Mouse (Mus musculus): ENCODE measurements around the gene Zswim9.

Gene Zswim9

GRCm38 (mm10) chr7:13268749-13269260, 9.7 kb downstream of the Zswim9 start:
- DNase-seq (ENCODE audit: low spot score): no peak

- no peak for DNase-seq (ENCODE audit: low spot score)
Observed at GRCm38 (mm10) chr7:13264396-13264795, 14.1 kb downstream of the Zswim9 start.

- DNase-seq (ENCODE audit: low spot score): no peak
Observed at GRCm38 (mm10) chr7:13263851-13264250, 14.7 kb downstream of the Zswim9 start.

- no peak for DNase-seq (ENCODE audit: low spot score)
Observed at GRCm38 (mm10) chr7:13260746-13261700, 17.5 kb downstream of the Zswim9 start.

- no peak for DNase-seq (ENCODE audit: low spot score)
Observed at GRCm38 (mm10) chr7:13212720-13213119, 65.8 kb downstream of the Zswim9 start, which contains the start of gene Vmn1r89. TSS of gene Vmn1r89 (plus strand) at chr7:13213020.
